16 mouse cellular contexts compared by ENCODE assay signal in the genomic region with DNA sequence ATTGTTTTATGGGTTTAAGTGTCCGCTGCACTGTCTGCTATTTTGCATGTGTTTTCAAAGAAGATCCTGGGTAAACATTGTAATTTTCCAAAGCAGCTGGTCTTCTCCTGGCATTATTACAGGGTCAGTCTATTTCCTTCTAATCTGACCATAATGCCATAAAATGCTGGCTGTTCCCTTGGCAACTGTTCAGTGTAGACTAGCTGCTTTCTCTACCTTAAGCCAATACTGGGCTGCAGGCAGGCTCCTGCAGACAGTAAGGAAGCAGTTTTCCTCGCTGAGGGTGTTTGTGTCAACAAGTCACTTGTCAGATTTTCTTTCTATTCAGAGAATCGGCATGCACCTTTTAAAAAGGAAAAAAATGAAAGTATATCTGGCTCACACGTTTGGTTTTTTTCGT.
DNase-seq lines count a peak whose midpoint lies in the region; ATAC-seq and TF ChIP-seq lines count a peak whose summit lies in the region.
"Had no signal": no experiment of that assay in that cellular context is flagged by ENCODE, and none has a peak within 500 bp of the region (broad histone marks: within the 10 kb centered on the region; RNA-seq: fewer than 3 reads in every experiment).

No protein-coding gene starts in this region.

- TF ChIP-seq CTCF in midbrain, postnatal 0 days (IDR thresholded peaks at IDR 0.05) = no peak

- H3K4me1 ChIP-seq in midbrain, embryonic 14.5 days (ENCODE audit: control insufficient read depth, insufficient read depth, low read length) = no peaks in the 10 kb centered on the region
- no peaks in the 10 kb centered on the region for H3K4me1 ChIP-seq in midbrain, embryonic 11.5 days (ENCODE audit: control insufficient read depth, insufficient read depth, low read length)
- H3K4me1 ChIP-seq in midbrain, postnatal 0 days (ENCODE audit: insufficient read depth, low read length) = no peaks in the 10 kb centered on the region
- H3K4me1 ChIP-seq: stomach, embryonic 15.5 days had no signal

- intact Hi-C loops in heart, postnatal 10 days (cut with DNase I) = no loop called here

- DNase-seq in heart, adult 11 months = peak; percentile 88
- no peak for DNase-seq in heart, postnatal 10 days
- DNase-seq in midbrain, embryonic 14.5 days = peak; percentile 39
- DNase-seq in midbrain, embryonic 11.5 days (ENCODE audit: low spot score, missing footprints) = no peak
- peak; percentile 51 to 77 for DNase-seq in cerebellum, postnatal 14 days
- DNase-seq in midbrain, postnatal 0 days (ENCODE audit: low spot score) = peak; percentile 64
- DNase-seq in lung, adult 18-20 months = no peak
- no peak for DNase-seq in right cerebral cortex, adult 2 months (ENCODE audit: low spot score in 2 of 2)
- DNase-seq: liver; lung, postnatal 14 days; thymus, postnatal 4 days had no signal

- WGBS in midbrain, embryonic 14.5 days = 77% methylated on average over 5 of the region's 5 CpGs
- 77% methylated on average over 5 of the region's 5 CpGs for WGBS in midbrain, embryonic 11.5 days
- 49% methylated on average over 5 of the region's 5 CpGs for WGBS in midbrain, postnatal 0 days

- no peaks in the 10 kb centered on the region for H3K9me3 ChIP-seq in midbrain, embryonic 14.5 days (ENCODE audit: control insufficient read depth, low read length)
- no peaks in the 10 kb centered on the region for H3K9me3 ChIP-seq in midbrain, embryonic 11.5 days (ENCODE audit: control insufficient read depth, low read length)
- H3K9me3 ChIP-seq in midbrain, postnatal 0 days (ENCODE audit: low read length) = no peaks in the 10 kb centered on the region
- H3K9me3 ChIP-seq: heart, embryonic 10.5 days; hindbrain, embryonic 10.5 days; stomach, embryonic 15.5 days had no signal

- no peak for ATAC-seq in midbrain, embryonic 14.5 days (ENCODE audit: low FRiP score, low TSS enrichment)
- ATAC-seq in midbrain, embryonic 11.5 days (ENCODE audit: low FRiP score) = no peak
- no peak for ATAC-seq in midbrain, postnatal 0 days (ENCODE audit: low FRiP score)

- no peak overlapping the region for H3K9ac ChIP-seq in midbrain, embryonic 14.5 days (replicated peaks; ENCODE audit: low read length)
- H3K9ac ChIP-seq in midbrain, embryonic 11.5 days (ENCODE audit: low read length) = no peak overlapping the region
- no peak overlapping the region for H3K9ac ChIP-seq in midbrain, postnatal 0 days (replicated peaks; ENCODE audit: low read length, poor library complexity, severe bottlenecking)
- H3K9ac ChIP-seq: stomach, embryonic 15.5 days had no signal

- H3K27ac ChIP-seq in midbrain, embryonic 14.5 days (replicated peaks; ENCODE audit: low read depth, low read length) = no peak overlapping the region
- H3K27ac ChIP-seq in midbrain, embryonic 11.5 days (ENCODE audit: low read depth, low read length) = no peak overlapping the region
- no peak overlapping the region for H3K27ac ChIP-seq in midbrain, postnatal 0 days (ENCODE audit: low read depth, low read length)
- H3K27ac ChIP-seq: heart, embryonic 10.5 days; hindbrain, embryonic 10.5 days; left cerebral cortex, adult 2 months; stomach, embryonic 15.5 days had no signal

- H3K27me3 ChIP-seq in midbrain, embryonic 14.5 days (ENCODE audit: control insufficient read depth, insufficient read depth, low read length) = no peaks in the 10 kb centered on the region
- no peaks in the 10 kb centered on the region for H3K27me3 ChIP-seq in midbrain, embryonic 11.5 days (ENCODE audit: control insufficient read depth, insufficient read depth, low read length)
- no peaks in the 10 kb centered on the region for H3K27me3 ChIP-seq in midbrain, postnatal 0 days (ENCODE audit: insufficient read depth, low read length)
- H3K27me3 ChIP-seq: stomach, embryonic 15.5 days had no signal

- no peak overlapping the region for H3K4me2 ChIP-seq in midbrain, embryonic 14.5 days (ENCODE audit: low read length)
- no peak overlapping the region for H3K4me2 ChIP-seq in midbrain, embryonic 11.5 days
- no peak overlapping the region for H3K4me2 ChIP-seq in midbrain, postnatal 0 days (ENCODE audit: low read depth, low read length, poor library complexity, severe bottlenecking)
- H3K4me2 ChIP-seq: stomach, embryonic 15.5 days had no signal

- H3K36me3 ChIP-seq in midbrain, embryonic 14.5 days (ENCODE audit: control insufficient read depth, insufficient read depth, low read length) = no peaks in the 10 kb centered on the region
- H3K36me3 ChIP-seq in midbrain, embryonic 11.5 days (ENCODE audit: control insufficient read depth, insufficient read depth, low read length) = no peaks in the 10 kb centered on the region
- no peaks in the 10 kb centered on the region for H3K36me3 ChIP-seq in midbrain, postnatal 0 days (ENCODE audit: insufficient read depth, low read length)
- H3K36me3 ChIP-seq: G1E; heart, embryonic 10.5 days; hindbrain, embryonic 10.5 days; stomach, embryonic 15.5 days had no signal

- H3K4me3 ChIP-seq in midbrain, embryonic 14.5 days (replicated peaks; ENCODE audit: low read depth, low read length) = no peak overlapping the region
- no peak overlapping the region for H3K4me3 ChIP-seq in midbrain, embryonic 11.5 days (ENCODE audit: low read depth, low read length)
- H3K4me3 ChIP-seq in midbrain, postnatal 0 days (ENCODE audit: low read depth, low read length) = no peak overlapping the region
- H3K4me3 ChIP-seq: heart, embryonic 10.5 days; hindbrain, embryonic 10.5 days; left cerebral cortex, adult 2 months; stomach, embryonic 15.5 days had no signal

Comparison
In these comparisons a context has a peak if more than half of its experiments do, and no peak if none do; other contexts are left out.
1. DNase-seq: peak in heart, adult 11 months (single experiment), midbrain, embryonic 14.5 days (single experiment), cerebellum, postnatal 14 days (2 of 2) and midbrain, postnatal 0 days (single experiment); none in heart, postnatal 10 days (0 of 2), midbrain, embryonic 11.5 days (single experiment), lung, adult 18-20 months (0 of 2) and right cerebral cortex, adult 2 months (0 of 2).